Comparison of ENCODE assay signal across 8 mouse cellular contexts in the genomic region with DNA sequence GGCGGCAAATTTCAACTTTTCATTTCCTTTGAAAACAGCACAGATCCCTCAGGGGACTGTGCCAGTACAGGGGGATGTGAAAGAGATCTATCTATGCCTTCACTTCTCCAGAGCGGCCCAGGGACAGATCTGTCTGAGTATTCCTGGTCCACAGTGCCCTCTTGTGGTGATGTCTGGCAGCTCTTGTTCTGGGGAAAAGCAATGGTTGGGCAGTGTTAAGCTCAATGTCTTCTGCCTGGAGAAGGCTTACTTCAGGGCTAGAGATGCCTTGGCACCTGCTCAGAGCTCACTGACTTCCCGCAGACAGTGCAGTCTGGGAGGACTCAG. TPM values are rescaled to one million over a fixed set of nuclear protein-coding genes. Genes with fewer than 3 reads are reported as not detected.
DNase-seq lines count a peak whose midpoint lies in the region; ATAC-seq lines count a peak whose summit lies in the region.

No protein-coding gene starts in this region.

- peak; percentile 88 for DNase-seq in ZHBTc4 (ENCODE audit: low read depth, low spot score)
- peak; percentile 74 to 79 for DNase-seq in gastrocnemius, adult 8-10 months (ENCODE audit: low spot score in 2 of 2)
- DNase-seq in induced T-regulatory cell, adult 2 months (ENCODE audit: low read depth) = peak; percentile 90
- peak; percentile 60 to 88 for DNase-seq in left cerebral cortex, adult 8-10 months (ENCODE audit: low spot score in 2 of 2)
- peak; percentile 93 for DNase-seq in right cerebral cortex, postnatal 14 days
- DNase-seq in urinary bladder, postnatal 25 days (ENCODE audit: low spot score) = peak; percentile 84

- ATAC-seq in common myeloid progenitor, adult 5-6 weeks (replicated peaks; ENCODE audit: low read depth, poor library complexity, severe bottlenecking) = peak; percentile 85
- ATAC-seq in megakaryocyte progenitor cell, adult 5-6 weeks (replicated peaks; ENCODE audit: poor library complexity) = peak; percentile 91

RNA-seq across cellular contexts. Expression of gene Rft1, which starts 17.8 kb away (rescaled TPM):
- 15.8 and 18.3 TPM in 2 replicates for total RNA-seq in common myeloid progenitor, adult 5-6 weeks (2017)
- total RNA-seq in gastrocnemius, adult 8-10 months (2022) = 1 to 10 TPM; 4.5 to 5.6 (median 4.9) TPM
- total RNA-seq in left cerebral cortex, adult 8-10 months (2022) = 10 to 100 TPM; 11.9 to 13.7 (median 13.2) TPM
- 12.3 and 12.7 TPM in 2 replicates for total RNA-seq in megakaryocyte progenitor cell, adult 5-6 weeks (2015)
- total RNA-seq in megakaryocyte progenitor cell, adult 5-6 weeks (2017) = 13.0 and 16.5 TPM in 2 replicates

RNA-seq across cellular contexts. Expression of gene Sfmbt1, which starts 42.7 kb away (rescaled TPM):
- total RNA-seq in common myeloid progenitor, adult 5-6 weeks (2017) = 16.0 and 18.9 TPM in 2 replicates
- 10 to 100 TPM; 10.7 to 13.0 (median 12.2) TPM for total RNA-seq in gastrocnemius, adult 8-10 months (2022)
- total RNA-seq in left cerebral cortex, adult 8-10 months (2022) = 10 to 100 TPM; 36.1 to 43.5 (median 36.7) TPM
- total RNA-seq in megakaryocyte progenitor cell, adult 5-6 weeks (2015) = 11.1 and 12.1 TPM in 2 replicates
- 6.9 and 9.6 TPM in 2 replicates for total RNA-seq in megakaryocyte progenitor cell, adult 5-6 weeks (2017)

RNA-seq across cellular contexts. Expression of gene Prkcd, which starts 45.9 kb away (rescaled TPM):
- 80.4 and 81.1 TPM in 2 replicates for total RNA-seq in common myeloid progenitor, adult 5-6 weeks (2017)
- total RNA-seq in gastrocnemius, adult 8-10 months (2022) = 1 to 10 TPM; 2.3 to 8.6 (median 7.3) TPM
- total RNA-seq in left cerebral cortex, adult 8-10 months (2022) = 10 to 100 TPM; 16.0 to 47.2 (median 18.0) TPM
- total RNA-seq in megakaryocyte progenitor cell, adult 5-6 weeks (2015) = 71.8 and 84.3 TPM in 2 replicates
- total RNA-seq in megakaryocyte progenitor cell, adult 5-6 weeks (2017) = 106 and 118 TPM in 2 replicates

Comparison
In these comparisons a context has a peak if more than half of its experiments do, and no peak if none do; other contexts are left out.
1. Peak in every context shown above with its lines: DNase-seq and ATAC-seq.